Mouse (Mus musculus) small intestine, adult 2 months (tissue): ENCODE results near the gene Aftph. TPM values are rescaled to one million over a fixed set of nuclear protein-coding genes. Genes with fewer than 3 reads are reported as not detected.

Experiments
- H3K27ac ChIP-seq: fragments of 200-500 bp; 2 replicates; pipeline ENCODE4 v1.5.1; 2012; ENCODE audit warnings: low read depth, low read length, control low read depth, inconsistent platforms; ENCODE audit not compliant: insufficient read depth
- H3K27me3 ChIP-seq: fragments of 200-500 bp; 2 replicates; pipeline ENCODE4 v1.6.1; 2012; ENCODE audit warnings: mild to moderate bottlenecking, moderate library complexity, low read length, inconsistent platforms; ENCODE audit not compliant: control insufficient read depth, insufficient read depth
- H3K36me3 ChIP-seq: fragments of 200-500 bp; 2 replicates; pipeline ENCODE4 v1.6.1; 2012; ENCODE audit warnings: mild to moderate bottlenecking, low read length, control low read depth, inconsistent platforms; ENCODE audit not compliant: control insufficient read depth, insufficient read depth
- H3K4me1 ChIP-seq: fragments of 200-500 bp; 2 replicates; pipeline ENCODE4 v1.6.1; 2012; ENCODE audit warnings: low read length, inconsistent platforms, mixed read lengths; ENCODE audit not compliant: control insufficient read depth, insufficient read depth, insufficient read length
- H3K4me3 ChIP-seq: fragments of 200-500 bp; 2 replicates; pipeline ENCODE4 v1.5.1; 2012; ENCODE audit warnings: low read depth, mild to moderate bottlenecking, control low read depth, inconsistent platforms, low read length, moderate library complexity
- CTCF ChIP-seq: fragments of 200-500 bp; IDR thresholded peaks from 2 replicates; pipeline ENCODE4 v1.5.1; 2012; ENCODE audit warnings: low read depth, mild to moderate bottlenecking, control low read depth, inconsistent platforms, low read length, moderate library complexity, mixed read lengths; ENCODE audit not compliant: insufficient replicate concordance, insufficient read length; ENCODE audit errors: extremely low read depth
- POLR2A ChIP-seq: fragments of 200-500 bp; IDR thresholded peaks from 2 replicates; pipeline ENCODE4 v1.6.1; 2012; ENCODE audit warnings: low read depth, mild to moderate bottlenecking, control low read depth, inconsistent platforms, low read length, moderate library complexity
- WGBS: fragments of 180-500 bp; shearing (Covaris S2); methylation state at CpG from one replicate; pipeline ENCODE4 v1.1.7; 2018; 5-methylcytosine and 5-hydroxymethylcytosine counted together
- polyA plus RNA-seq: library from polyadenylated mRNA; depleted of rRNA; stranded (reverse); fragments of >200 nt; gene quantifications from 2 replicates; pipeline ENCODE4 v1.2.3, GENCODE M21; 2012

Gene Aftph
- polyA plus RNA-seq, 1 experiment: 48.0 TPM

GRCm38 (mm10) chr11:20728044-20728443 lies 13.3 kb downstream of the Aftph start:
- H3K4me3 ChIP-seq: no peak overlapping the region
- no peak overlapping the region for H3K27ac ChIP-seq
- H3K27me3 ChIP-seq: no peaks in the 10 kb centered on the region
- peaks cover 19% of the 10 kb centered on the region for H3K36me3 ChIP-seq
- H3K4me1 ChIP-seq: peaks cover 3% of the 10 kb centered on the region; the same call in 1 of the 2 replicates
- WGBS: 69% methylated on average over 2 of the region's 2 CpGs
- TF ChIP-seq CTCF (no peak), POLR2A (no peak)

GRCm38 (mm10) chr11:20723572-20723971 lies 17.8 kb downstream of the Aftph start:
- peaks cover 6% of the 10 kb centered on the region; the same call in 1 of the 2 replicates for H3K4me1 ChIP-seq
- 80% methylated on average over 5 of the region's 5 CpGs for WGBS
- H3K27ac ChIP-seq: no peak overlapping the region
- H3K36me3 ChIP-seq: peaks cover 20% of the 10 kb centered on the region
- no peak for TF ChIP-seq CTCF
- TF ChIP-seq POLR2A: no peak
- H3K27me3 ChIP-seq: no peaks in the 10 kb centered on the region
- H3K4me3 ChIP-seq: no peak overlapping the region

- no peaks in the 10 kb centered on the region for H3K27me3 ChIP-seq
- no peak overlapping the region for H3K4me3 ChIP-seq
- 55% methylated on average over 9 of the region's 9 CpGs for WGBS
- TF ChIP-seq CTCF (no peak), POLR2A (no peak)
- peaks cover 3% of the 10 kb centered on the region; the same call in 1 of the 2 replicates for H3K4me1 ChIP-seq
- no peak overlapping the region for H3K27ac ChIP-seq
- peaks cover 17% of the 10 kb centered on the region for H3K36me3 ChIP-seq
Observed at GRCm38 (mm10) chr11:20712068-20712671, 29.2 kb downstream of the Aftph start.

- 10% methylated on average over 4 of the region's 4 CpGs for WGBS
- no peak overlapping the region for H3K27ac ChIP-seq
- H3K36me3 ChIP-seq: peaks cover 36% of the 10 kb centered on the region
- H3K27me3 ChIP-seq: no peaks in the 10 kb centered on the region
- no peaks in the 10 kb centered on the region for H3K4me1 ChIP-seq
- H3K4me3 ChIP-seq: no peak overlapping the region
- peak; percentile 76; the same call in 1 of the 2 replicates for TF ChIP-seq CTCF
- TF ChIP-seq POLR2A: no peak
Observed at GRCm38 (mm10) chr11:20691000-20691399, 50.4 kb downstream of the Aftph start.

- Histone ChIP-seq H3K36me3 (peaks cover 15% of the 10 kb centered on the region), H3K4me1 (no peaks in the 10 kb centered on the region), H3K27me3 (no peaks in the 10 kb centered on the region), H3K27ac (no peak overlapping the region), H3K4me3 (no peak overlapping the region)
- WGBS: 85% methylated on average over 5 of the region's 5 CpGs
- no peak for TF ChIP-seq CTCF
- no peak for TF ChIP-seq POLR2A
Observed at GRCm38 (mm10) chr11:20681679-20682078, 59.7 kb downstream of the Aftph start.

GRCm38 (mm10) chr11:20680781-20681180 lies 60.6 kb downstream of the Aftph start:
- Histone ChIP-seq H3K27ac (no peak overlapping the region), H3K36me3 (peaks cover 8% of the 10 kb centered on the region), H3K27me3 (no peaks in the 10 kb centered on the region), H3K4me1 (no peaks in the 10 kb centered on the region), H3K4me3 (no peak overlapping the region)
- WGBS: 81% methylated on average over 5 of the region's 5 CpGs
- TF ChIP-seq POLR2A (no peak), CTCF (no peak)

GRCm38 (mm10) chr11:20679396-20679795 lies 62.0 kb downstream of the Aftph start:
- Histone ChIP-seq H3K27me3 (no peaks in the 10 kb centered on the region), H3K4me3 (no peak overlapping the region), H3K27ac (no peak overlapping the region), H3K4me1 (no peaks in the 10 kb centered on the region), H3K36me3 (0 out of 2 replicates have a peak, but pooled peaks cover 1% of the 10 kb centered on the region)
- WGBS: 75% methylated on average over 2 of the region's 2 CpGs
- TF ChIP-seq CTCF (no peak), POLR2A (no peak)
